Mouse (Mus musculus): ENCODE results near the gene 6030452D12Rik. TPM values are rescaled to one million over a fixed set of nuclear protein-coding genes. Genes with fewer than 3 reads are reported as not detected.

The 6030452D12Rik gene
- total and polyA plus RNA-seq, 3 experiments, result not detected

GRCm38 (mm10) chr8:106469485-106469884, 30.8 kb upstream of the 6030452D12Rik start:
- no peaks in the 10 kb centered on the region for H3K4me1 ChIP-seq (ENCODE audit: insufficient read depth, low read depth, low read length)
- no peaks in the 10 kb centered on the region for H3K36me3 ChIP-seq (replicated peaks)
- DNase-seq (ENCODE audit: low spot score) (no peak), ATAC-seq (ENCODE audit: extremely low read depth, insufficient number of reproducible peaks, low FRiP score, poor library complexity, severe bottlenecking) (no peak)
- no peaks in the 10 kb centered on the region for H3K9me3 ChIP-seq (replicated peaks)
- H3K4me3 ChIP-seq (ENCODE audit: low read depth, low read length), result no peak overlapping the region
- no peaks in the 10 kb centered on the region for H3K27me3 ChIP-seq (ENCODE audit: insufficient read depth, low read length)
- TF ChIP-seq TAL1 (conservative IDR thresholded peaks at IDR 0.05; ENCODE audit: low read depth, low read length) (no peak), GATA1 (IDR thresholded peaks at IDR 0.05; ENCODE audit: borderline replicate concordance, low read length) (no peak), GATA2 (IDR thresholded peaks at IDR 0.05; ENCODE audit: borderline replicate concordance, low read depth, low read length) (no peak), POLR2AphosphoS5 (IDR thresholded peaks at IDR 0.05; ENCODE audit: insufficient replicate concordance, low read depth, low read length) (no peak), CTCF (IDR thresholded peaks at IDR 0.05; ENCODE audit: low read depth, low read length) (no peak)

- Histone ChIP-seq H3K4me3 (ENCODE audit: low read depth, low read length) (no peak overlapping the region), H3K27me3 (ENCODE audit: insufficient read depth, low read length) (no peaks in the 10 kb centered on the region), H3K4me1 (ENCODE audit: insufficient read depth, low read depth, low read length) (no peaks in the 10 kb centered on the region), H3K9me3 (replicated peaks) (no peaks in the 10 kb centered on the region), H3K36me3 (replicated peaks) (no peaks in the 10 kb centered on the region)
- TF ChIP-seq GATA2 (IDR thresholded peaks at IDR 0.05; ENCODE audit: borderline replicate concordance, low read depth, low read length), result no peak
- no peak for TF ChIP-seq POLR2AphosphoS5 (IDR thresholded peaks at IDR 0.05; ENCODE audit: insufficient replicate concordance, low read depth, low read length)
- no peak for TF ChIP-seq GATA1 (IDR thresholded peaks at IDR 0.05; ENCODE audit: borderline replicate concordance, low read length)
- no peak for TF ChIP-seq CTCF (IDR thresholded peaks at IDR 0.05; ENCODE audit: low read depth, low read length)
- no peak for TF ChIP-seq TAL1 (conservative IDR thresholded peaks at IDR 0.05; ENCODE audit: low read depth, low read length)
- DNase-seq (ENCODE audit: low spot score) (no peak), ATAC-seq (ENCODE audit: extremely low read depth, insufficient number of reproducible peaks, low FRiP score, poor library complexity, severe bottlenecking) (no peak)
These were observed 26.3 kb upstream of the 6030452D12Rik start for GRCm38 (mm10) chr8:106474001-106474400.

- Histone ChIP-seq H3K4me3 (ENCODE audit: low read depth, low read length) (no peak overlapping the region), H3K4me1 (ENCODE audit: insufficient read depth, low read depth, low read length) (no peaks in the 10 kb centered on the region), H3K36me3 (replicated peaks) (no peaks in the 10 kb centered on the region), H3K9me3 (replicated peaks) (no peaks in the 10 kb centered on the region), H3K27me3 (ENCODE audit: insufficient read depth, low read length) (0 out of 2 replicates have a peak, but pooled peaks cover 3% of the 10 kb centered on the region)
- no peak for TF ChIP-seq GATA2 (IDR thresholded peaks at IDR 0.05; ENCODE audit: borderline replicate concordance, low read depth, low read length)
- no peak for TF ChIP-seq TAL1 (conservative IDR thresholded peaks at IDR 0.05; ENCODE audit: low read depth, low read length)
- no peak for TF ChIP-seq POLR2AphosphoS5 (IDR thresholded peaks at IDR 0.05; ENCODE audit: insufficient replicate concordance, low read depth, low read length)
- TF ChIP-seq CTCF (IDR thresholded peaks at IDR 0.05; ENCODE audit: low read depth, low read length), result no peak
- TF ChIP-seq GATA1 (IDR thresholded peaks at IDR 0.05; ENCODE audit: borderline replicate concordance, low read length), result no peak
- no peak for ATAC-seq (ENCODE audit: extremely low read depth, insufficient number of reproducible peaks, low FRiP score, poor library complexity, severe bottlenecking)
- DNase-seq (ENCODE audit: low spot score), result no peak
These were observed 3.9 kb downstream of the 6030452D12Rik start for GRCm38 (mm10) chr8:106504241-106504640.

DNA sequence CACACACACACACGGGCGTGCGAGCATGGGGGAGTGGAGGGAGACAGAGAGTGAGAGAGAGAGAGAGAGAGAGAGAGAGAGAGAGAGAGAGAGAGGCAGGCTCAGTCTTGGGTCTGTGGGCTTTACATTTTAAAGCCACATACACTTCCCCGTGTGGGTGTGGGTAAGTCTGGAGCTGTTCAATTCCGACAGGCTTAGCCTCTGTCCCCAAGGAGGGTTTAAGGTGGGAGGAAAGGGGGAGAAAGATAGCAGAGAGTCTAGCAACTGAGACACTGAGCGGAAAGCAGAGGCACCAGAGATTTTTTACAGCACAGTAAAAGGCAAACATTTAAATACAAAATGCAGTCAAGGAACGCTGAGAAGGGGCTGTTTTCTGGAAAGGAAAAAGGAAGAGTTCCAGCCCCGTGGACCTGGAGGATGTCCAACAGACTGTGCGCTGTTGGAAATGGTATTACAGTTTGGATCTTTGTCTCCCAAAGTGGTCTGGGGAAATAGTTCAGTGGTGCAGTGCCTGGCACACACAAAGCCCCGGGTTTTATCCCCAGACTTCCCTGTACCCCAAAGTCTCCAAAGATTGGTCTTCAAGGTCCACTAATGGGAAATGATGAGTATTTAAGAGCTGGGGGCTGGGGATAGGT, 5.1 kb downstream of the 6030452D12Rik start:
- Histone ChIP-seq H3K4me1 (ENCODE audit: insufficient read depth, low read depth, low read length) (no peaks in the 10 kb centered on the region), H3K27me3 (ENCODE audit: insufficient read depth, low read length) (0 out of 2 replicates have a peak, but pooled peaks cover 3% of the 10 kb centered on the region), H3K4me3 (ENCODE audit: low read depth, low read length) (no peak overlapping the region), H3K9me3 (replicated peaks) (no peaks in the 10 kb centered on the region), H3K36me3 (replicated peaks) (no peaks in the 10 kb centered on the region)
- DNase-seq (ENCODE audit: low spot score) (no peak), ATAC-seq (ENCODE audit: extremely low read depth, insufficient number of reproducible peaks, low FRiP score, poor library complexity, severe bottlenecking) (no peak)
- TF ChIP-seq CTCF (IDR thresholded peaks at IDR 0.05; ENCODE audit: low read depth, low read length) (no peak), GATA1 (IDR thresholded peaks at IDR 0.05; ENCODE audit: borderline replicate concordance, low read length) (no peak), POLR2AphosphoS5 (IDR thresholded peaks at IDR 0.05; ENCODE audit: insufficient replicate concordance, low read depth, low read length) (no peak), TAL1 (conservative IDR thresholded peaks at IDR 0.05; ENCODE audit: low read depth, low read length) (no peak), GATA2 (IDR thresholded peaks at IDR 0.05; ENCODE audit: borderline replicate concordance, low read depth, low read length) (no peak)

DNA sequence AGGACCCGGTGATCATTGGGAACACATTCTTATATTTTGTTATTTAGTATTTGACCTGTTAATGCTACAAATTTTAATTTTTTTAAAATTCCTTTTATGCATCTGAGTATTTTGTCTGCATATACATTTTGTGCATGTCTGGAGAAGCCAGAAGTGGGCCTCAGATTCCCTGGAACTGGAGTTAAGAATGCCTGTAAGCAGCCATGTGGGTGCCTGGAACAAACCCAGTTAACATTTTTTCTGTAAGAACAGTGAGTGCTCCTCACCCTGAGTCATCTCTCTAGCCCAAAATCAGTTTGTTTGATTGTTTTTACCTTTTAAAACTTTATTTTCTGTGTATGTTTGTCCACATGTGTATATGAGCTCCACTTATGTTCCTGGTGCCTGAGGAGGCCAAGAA, 5.8 kb downstream of the 6030452D12Rik start:
- H3K9me3 ChIP-seq (replicated peaks), result no peaks in the 10 kb centered on the region
- peaks cover 8% of the 10 kb centered on the region; the same call in 1 of the 2 replicates for H3K27me3 ChIP-seq (ENCODE audit: insufficient read depth, low read length)
- no peak for DNase-seq (ENCODE audit: low spot score)
- ATAC-seq (ENCODE audit: extremely low read depth, insufficient number of reproducible peaks, low FRiP score, poor library complexity, severe bottlenecking), result no peak
- TF ChIP-seq TAL1 (conservative IDR thresholded peaks at IDR 0.05; ENCODE audit: low read depth, low read length) (no peak), GATA1 (IDR thresholded peaks at IDR 0.05; ENCODE audit: borderline replicate concordance, low read length) (no peak), GATA2 (IDR thresholded peaks at IDR 0.05; ENCODE audit: borderline replicate concordance, low read depth, low read length) (no peak), POLR2AphosphoS5 (IDR thresholded peaks at IDR 0.05; ENCODE audit: insufficient replicate concordance, low read depth, low read length) (no peak), CTCF (IDR thresholded peaks at IDR 0.05; ENCODE audit: low read depth, low read length) (no peak)
- H3K4me3 ChIP-seq (ENCODE audit: low read depth, low read length), result no peak overlapping the region
- H3K4me1 ChIP-seq (ENCODE audit: insufficient read depth, low read depth, low read length), result no peaks in the 10 kb centered on the region
- no peaks in the 10 kb centered on the region for H3K36me3 ChIP-seq (replicated peaks)

DNA sequence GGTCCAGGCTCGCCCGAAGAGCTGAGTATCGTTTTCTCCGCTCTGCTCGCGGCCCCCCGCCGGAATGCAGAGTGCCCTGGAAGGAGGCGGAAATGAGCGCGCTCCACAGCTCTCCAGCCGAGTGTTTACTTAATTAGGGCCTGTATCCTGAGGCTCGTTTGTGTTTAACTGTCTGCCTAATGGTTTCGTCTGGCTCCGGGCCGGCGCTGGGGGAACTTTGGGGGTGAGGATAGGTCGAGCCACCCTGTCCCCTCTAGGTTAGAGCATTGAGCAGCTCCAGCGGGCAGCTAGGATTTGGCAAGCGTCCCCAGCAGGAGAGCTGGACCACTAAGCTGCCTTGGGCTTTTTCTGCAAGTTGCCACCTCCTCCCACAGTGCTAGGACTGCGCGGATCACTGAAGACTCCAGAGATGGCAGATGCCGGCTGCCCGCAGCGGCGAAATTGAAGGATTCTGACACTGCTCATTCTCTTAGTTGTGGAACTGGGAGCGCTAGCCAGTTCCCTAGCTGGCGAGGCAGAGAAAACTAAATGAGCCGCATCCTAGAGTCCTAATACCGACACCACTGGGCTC, 7.5 kb downstream of the 6030452D12Rik start:
- H3K4me1 ChIP-seq (ENCODE audit: insufficient read depth, low read depth, low read length), result no peaks in the 10 kb centered on the region
- H3K9me3 ChIP-seq (replicated peaks), result no peaks in the 10 kb centered on the region
- H3K27me3 ChIP-seq (ENCODE audit: insufficient read depth, low read length), result peaks cover 15% of the 10 kb centered on the region; the same call in 1 of the 2 replicates
- ATAC-seq (ENCODE audit: extremely low read depth, insufficient number of reproducible peaks, low FRiP score, poor library complexity, severe bottlenecking) (no peak), DNase-seq (ENCODE audit: low spot score) (no peak)
- no peak overlapping the region for H3K4me3 ChIP-seq (ENCODE audit: low read depth, low read length)
- no peaks in the 10 kb centered on the region for H3K36me3 ChIP-seq (replicated peaks)
- TF ChIP-seq CTCF (IDR thresholded peaks at IDR 0.05; ENCODE audit: low read depth, low read length) (no peak), GATA2 (IDR thresholded peaks at IDR 0.05; ENCODE audit: borderline replicate concordance, low read depth, low read length) (no peak), POLR2AphosphoS5 (IDR thresholded peaks at IDR 0.05; ENCODE audit: insufficient replicate concordance, low read depth, low read length) (no peak), TAL1 (conservative IDR thresholded peaks at IDR 0.05; ENCODE audit: low read depth, low read length) (no peak)
